Mouse (Mus musculus): ENCODE results near the gene Rfpl4.

- TF ChIP-seq CTCF (IDR thresholded peaks at IDR 0.05; ENCODE audit: extremely low read depth, insufficient read length, insufficient replicate concordance, low read depth, low read length) (no peak), POLR2A (IDR thresholded peaks at IDR 0.05; ENCODE audit: low read depth, low read length) (peak; percentile 67; the same call in 1 of the 2 replicates)
Observed at GRCm38 (mm10) chr7:5081939-5082338, 34.8 kb downstream of the Rfpl4 start.

All from small intestine, adult 2 months (tissue).